ENCODE assay signal across 10 mouse cellular contexts in the genomic region with DNA sequence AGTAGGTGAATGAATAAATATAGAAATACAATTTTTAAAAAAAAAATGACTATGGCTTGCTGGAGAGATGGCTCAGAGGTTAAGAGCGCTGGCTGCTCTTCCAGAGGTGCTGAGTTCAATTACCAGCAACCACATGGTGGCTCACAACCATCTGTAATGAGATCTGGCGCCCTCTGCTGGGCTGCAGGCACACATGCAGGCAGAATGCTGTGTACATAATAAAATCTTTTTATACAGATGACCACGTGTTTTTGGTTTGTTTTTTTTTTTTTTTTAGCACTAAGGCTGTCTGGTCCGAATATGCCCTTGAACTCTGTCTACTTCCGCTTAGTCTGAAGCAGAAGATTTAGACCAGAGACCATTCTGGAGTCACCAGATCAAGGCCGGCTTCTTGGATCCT.
DNase-seq lines count a peak whose midpoint lies in the region; ATAC-seq and TF ChIP-seq lines count a peak whose summit lies in the region.
"Had no signal": no experiment of that assay in that cellular context is flagged by ENCODE, and none has a peak within 500 bp of the region (broad histone marks: within the 10 kb centered on the region; RNA-seq: fewer than 3 reads in every experiment).

No protein-coding gene starts in this region.

- no peak overlapping the region for H3K9ac ChIP-seq in hindbrain, embryonic 12.5 days
- H3K9ac ChIP-seq in hindbrain, embryonic 16.5 days (ENCODE audit: low read depth, low read length) = no peak overlapping the region
- H3K9ac ChIP-seq in MEL (ENCODE audit: control insufficient read depth, low read depth, low read length, poor library complexity, severe bottlenecking) = no peak overlapping the region; the same call in 1 of the 2 replicates
- no peak overlapping the region for H3K9ac ChIP-seq in midbrain, embryonic 13.5 days (replicated peaks)
- no peak overlapping the region for H3K9ac ChIP-seq in kidney, embryonic 15.5 days

- peak overlapping the region; percentile 86; the same call in 1 of the 2 replicates for H3K27ac ChIP-seq in hindbrain, embryonic 12.5 days
- no peak overlapping the region for H3K27ac ChIP-seq in hindbrain, embryonic 16.5 days (ENCODE audit: low read depth, low read length)
- H3K27ac ChIP-seq in MEL (ENCODE audit: control insufficient read depth, low read depth, low read length) = no peak overlapping the region
- peak overlapping the region; percentile 85; the same call in 1 of the 2 replicates for H3K27ac ChIP-seq in midbrain, embryonic 13.5 days
- no peak overlapping the region for H3K27ac ChIP-seq in kidney, embryonic 15.5 days

- intact Hi-C loops in gastrocnemius, postnatal 36 days (cut with DNase I) = no loop called here

- H3K36me3 ChIP-seq in hindbrain, embryonic 12.5 days = no peaks in the 10 kb centered on the region
- no peaks in the 10 kb centered on the region for H3K36me3 ChIP-seq in hindbrain, embryonic 16.5 days (ENCODE audit: control insufficient read depth, insufficient read depth, low read length)
- peaks cover 0 to 13% of the 10 kb centered on the region in 2 experiments; a peak in 2 of 4 replicates for H3K36me3 ChIP-seq in MEL (ENCODE audit: control insufficient read depth in 1 of 2, insufficient read depth in 2 of 2, low read length in 2 of 2)
- no peaks in the 10 kb centered on the region for H3K36me3 ChIP-seq in midbrain, embryonic 13.5 days
- H3K36me3 ChIP-seq in kidney, embryonic 15.5 days = no peaks in the 10 kb centered on the region
- H3K36me3 ChIP-seq: neural tube, embryonic 12.5 days had no signal

- TF ChIP-seq CTCF in MEL (IDR thresholded peaks at IDR 0.05 in 2 of 3, conservative IDR thresholded peaks at IDR 0.05 in 1 of 3; ENCODE audit: control insufficient read depth in 1 of 3, insufficient read depth in 1 of 3, low read depth in 2 of 3, low read length in 3 of 3, poor library complexity in 1 of 3, severe bottlenecking in 1 of 3) = peak; percentile 79 to 93 (median 82)

- TF ChIP-seq RAD21 in MEL (IDR thresholded peaks at IDR 0.05; ENCODE audit: low read depth, low read length) = peak; percentile 43

- TF ChIP-seq EP300 in MEL (IDR thresholded peaks at IDR 0.05; ENCODE audit: low read depth in 1 of 2, low read length in 2 of 2) = no peak

- peaks cover 11% of the 10 kb centered on the region; the same call in 1 of the 2 replicates for H3K27me3 ChIP-seq in hindbrain, embryonic 12.5 days
- peaks cover 3% of the 10 kb centered on the region; the same call in 1 of the 2 replicates for H3K27me3 ChIP-seq in hindbrain, embryonic 16.5 days (replicated peaks; ENCODE audit: control insufficient read depth, insufficient read depth, low read length)
- H3K27me3 ChIP-seq in MEL (ENCODE audit: control insufficient read depth in 1 of 2, insufficient read depth in 2 of 2, low read length in 2 of 2) = no peaks in the 10 kb centered on the region
- no peaks in the 10 kb centered on the region for H3K27me3 ChIP-seq in midbrain, embryonic 13.5 days
- H3K27me3 ChIP-seq in kidney, embryonic 15.5 days = no peaks in the 10 kb centered on the region
- H3K27me3 ChIP-seq: neural tube, embryonic 12.5 days had no signal

- no peaks in the 10 kb centered on the region for H3K9me3 ChIP-seq in hindbrain, embryonic 12.5 days (replicated peaks)
- no peaks in the 10 kb centered on the region for H3K9me3 ChIP-seq in hindbrain, embryonic 16.5 days (ENCODE audit: control insufficient read depth, low read length)
- H3K9me3 ChIP-seq in MEL (replicated peaks; ENCODE audit: insufficient read depth, low read length) = no peaks in the 10 kb centered on the region
- no peaks in the 10 kb centered on the region for H3K9me3 ChIP-seq in midbrain, embryonic 13.5 days
- no peaks in the 10 kb centered on the region for H3K9me3 ChIP-seq in kidney, embryonic 15.5 days (replicated peaks)
- H3K9me3 ChIP-seq: neural tube, embryonic 12.5 days had no signal

- WGBS in hindbrain, embryonic 12.5 days = 38% methylated on average over 6 of the region's 6 CpGs
- WGBS in hindbrain, embryonic 16.5 days = 47% methylated on average over 6 of the region's 6 CpGs
- WGBS in midbrain, embryonic 13.5 days = 43% methylated on average over 6 of the region's 6 CpGs
- 42% methylated on average over 6 of the region's 6 CpGs for WGBS in kidney, embryonic 15.5 days

- H3K4me2 ChIP-seq in hindbrain, embryonic 12.5 days (replicated peaks) = no peak overlapping the region
- no peak overlapping the region for H3K4me2 ChIP-seq in hindbrain, embryonic 16.5 days (ENCODE audit: low read length)
- no peak overlapping the region for H3K4me2 ChIP-seq in midbrain, embryonic 13.5 days (replicated peaks)
- no peak overlapping the region for H3K4me2 ChIP-seq in kidney, embryonic 15.5 days
- H3K4me2 ChIP-seq: neural tube, embryonic 12.5 days had no signal

- peaks cover 52% of the 10 kb centered on the region for H3K4me1 ChIP-seq in hindbrain, embryonic 12.5 days
- peaks cover 29% of the 10 kb centered on the region for H3K4me1 ChIP-seq in hindbrain, embryonic 16.5 days (ENCODE audit: control insufficient read depth, insufficient read depth, low read depth, low read length)
- H3K4me1 ChIP-seq in MEL (ENCODE audit: control insufficient read depth in 1 of 2, insufficient read depth in 2 of 2, low read length in 2 of 2) = peaks cover 6 to 32% of the 10 kb centered on the region in 2 experiments
- H3K4me1 ChIP-seq in midbrain, embryonic 13.5 days (replicated peaks) = peaks cover 66% of the 10 kb centered on the region
- H3K4me1 ChIP-seq in kidney, embryonic 15.5 days = peaks cover 71% of the 10 kb centered on the region

- TF ChIP-seq POLR2A in MEL (IDR thresholded peaks at IDR 0.05; ENCODE audit: control insufficient read depth in 1 of 2, insufficient read depth in 1 of 2, low read depth in 1 of 2, low read length in 2 of 2, poor library complexity in 1 of 2) = no peak

- no peak overlapping the region for H3K4me3 ChIP-seq in hindbrain, embryonic 12.5 days
- no peak overlapping the region for H3K4me3 ChIP-seq in hindbrain, embryonic 16.5 days (ENCODE audit: low read length)
- no peak overlapping the region for H3K4me3 ChIP-seq in MEL (ENCODE audit: control insufficient read depth in 1 of 2, insufficient read depth in 1 of 2, low read depth in 2 of 2, low read length in 2 of 2)
- H3K4me3 ChIP-seq in midbrain, embryonic 13.5 days (replicated peaks) = no peak overlapping the region
- H3K4me3 ChIP-seq in kidney, embryonic 15.5 days (replicated peaks) = no peak overlapping the region
- H3K4me3 ChIP-seq: neural tube, embryonic 12.5 days had no signal

- peak; percentile 79 for DNase-seq in A20 (ENCODE audit: low read depth, low spot score)
- peak; percentile 83 for DNase-seq in MEL (ENCODE audit: low read depth, low spot score)
- no peak for DNase-seq in gastrocnemius, postnatal 36 days
- DNase-seq: heart, adult 18-20 months had no signal

- no peak for ATAC-seq in hindbrain, embryonic 12.5 days (ENCODE audit: low FRiP score)
- ATAC-seq in hindbrain, embryonic 16.5 days = no peak
- no peak for ATAC-seq in midbrain, embryonic 13.5 days
- ATAC-seq in megakaryocyte, adult 5-6 weeks (ENCODE audit: poor library complexity, severe bottlenecking) = no peak
- ATAC-seq in kidney, embryonic 15.5 days (replicated peaks; ENCODE audit: low FRiP score) = no peak

- H3K79me2 ChIP-seq in MEL (ENCODE audit: control insufficient read depth, insufficient read depth, low read length, poor library complexity) = no peaks in the 10 kb centered on the region

TF ChIP-seq in MEL, 35 proteins besides CTCF, POLR2A, EP300 and RAD21:
- TF ChIP-seq ZC3H11A (IDR thresholded peaks at IDR 0.05; ENCODE audit: low read depth, low read length) = peak; percentile 44; the same call in 1 of the 2 replicates
- peak; percentile 28; the same call in 1 of the 2 replicates for TF ChIP-seq HCFC1 (IDR thresholded peaks at IDR 0.05; ENCODE audit: low read depth, low read length)
- peak; percentile 76 for TF ChIP-seq USF1 (IDR thresholded peaks at IDR 0.05; ENCODE audit: low read depth, low read length)
- peak; percentile 19; the same call in 1 of the 2 replicates for TF ChIP-seq ETS1 (IDR thresholded peaks at IDR 0.05; ENCODE audit: low read depth, low read length)
- TF ChIP-seq NELFE (IDR thresholded peaks at IDR 0.05; ENCODE audit: low read depth, low read length) = no peak
- TF ChIP-seq MEF2A (IDR thresholded peaks at IDR 0.05; ENCODE audit: extremely low read depth, insufficient replicate concordance, low read depth, low read length, poor library complexity, severe bottlenecking) = no peak
- TF ChIP-seq ZNF384 (IDR thresholded peaks at IDR 0.05; ENCODE audit: low read depth, low read length) = peak; percentile 91
- peak; percentile 86 for TF ChIP-seq SIN3A (IDR thresholded peaks at IDR 0.05; ENCODE audit: low read length)
- TF ChIP-seq USF2 (IDR thresholded peaks at IDR 0.05; ENCODE audit: borderline replicate concordance in 1 of 2, insufficient read depth in 1 of 2, low read depth in 1 of 2, low read length in 2 of 2) = no peak
- peak; percentile 91 for TF ChIP-seq MXI1 (IDR thresholded peaks at IDR 0.05; ENCODE audit: low read depth, low read length)
- peak; percentile 80 for TF ChIP-seq SMC3 (IDR thresholded peaks at IDR 0.05; ENCODE audit: low read depth, low read length)
- TF ChIP-seq KAT2A (conservative IDR thresholded peaks at IDR 0.05; ENCODE audit: low read depth, low read length) = no peak
- peak; percentile 98 for TF ChIP-seq MAX (IDR thresholded peaks at IDR 0.05; ENCODE audit: low read length)
- no peak for TF ChIP-seq ZMIZ1 (IDR thresholded peaks at IDR 0.05; ENCODE audit: low read depth, low read length)
- TF ChIP-seq MAFK (IDR thresholded peaks at IDR 0.05; ENCODE audit: borderline replicate concordance, low read depth, low read length) = no peak
- TF ChIP-seq GABPA (IDR thresholded peaks at IDR 0.05; ENCODE audit: low read depth, low read length) = no peak
- TF ChIP-seq BHLHE40 (IDR thresholded peaks at IDR 0.05; ENCODE audit: borderline replicate concordance, low read depth, low read length) = no peak
- TF ChIP-seq TCF12 (IDR thresholded peaks at IDR 0.05; ENCODE audit: low read depth, low read length) = no peak
- no peak for TF ChIP-seq GATA1 (IDR thresholded peaks at IDR 0.05; ENCODE audit: low read depth, low read length)
- TF ChIP-seq E2F4 (IDR thresholded peaks at IDR 0.05; ENCODE audit: borderline replicate concordance, low read depth, low read length) = no peak
- no peak for TF ChIP-seq CHD2 (IDR thresholded peaks at IDR 0.05; ENCODE audit: low read length)
- 0 out of 2 replicates have a peak, but pooled peaks have one; percentile 42 for TF ChIP-seq MAZ (IDR thresholded peaks at IDR 0.05; ENCODE audit: low read depth, low read length)
- TF ChIP-seq RCOR1 (IDR thresholded peaks at IDR 0.05; ENCODE audit: low read depth, low read length) = no peak
- TF ChIP-seq MYC (IDR thresholded peaks at IDR 0.05; ENCODE audit: low read depth, low read length) = peak; percentile 99
TF ChIP-seq in MEL: peak in this region for 11.

Comparison
In these comparisons a context has a peak if more than half of its experiments do, and no peak if none do; other contexts are left out.
1. H3K27ac ChIP-seq: peak in hindbrain, embryonic 12.5 days (single experiment) and midbrain, embryonic 13.5 days (single experiment); none in hindbrain, embryonic 16.5 days (single experiment), MEL (single experiment) and kidney, embryonic 15.5 days (single experiment).
2. DNase-seq: peak in A20 (single experiment) and MEL (single experiment); none in gastrocnemius, postnatal 36 days (0 of 2).